Mouse (Mus musculus): ENCODE measurements around the gene Map1s.

The Map1s gene

GRCm38 (mm10) chr8:70941478-70941877 lies 35.7 kb downstream of the Map1s start:
- DNase-seq (ENCODE audit: low spot score) = no peak

- DNase-seq (ENCODE audit: low spot score) = no peak
Measured at GRCm38 (mm10) chr8:70943187-70943586, 37.5 kb downstream of the Map1s start.

GRCm38 (mm10) chr8:70949847-70950246 lies 44.1 kb downstream of the Map1s start:
- no peak for DNase-seq (ENCODE audit: low spot score)

- no peak for DNase-seq (ENCODE audit: low spot score)
Measured at GRCm38 (mm10) chr8:70960703-70961472, 55.2 kb downstream of the Map1s start.

GRCm38 (mm10) chr8:70964159-70964558 lies 58.4 kb downstream of the Map1s start:
- DNase-seq (ENCODE audit: low spot score) = no peak

- DNase-seq (ENCODE audit: low spot score) = no peak
Measured at GRCm38 (mm10) chr8:70964861-70965260, 59.1 kb downstream of the Map1s start.

Measured in spleen, adult 12 weeks (tissue).